Mouse (Mus musculus): Measurements from ENCODE around the gene Hist1h1d.
"Not testable (repeated sequence)": the region's sequence is repeated elsewhere in the genome, so short reads cannot be mapped to it uniquely, and the experiment has no call there.

Gene Hist1h1d

DNA sequence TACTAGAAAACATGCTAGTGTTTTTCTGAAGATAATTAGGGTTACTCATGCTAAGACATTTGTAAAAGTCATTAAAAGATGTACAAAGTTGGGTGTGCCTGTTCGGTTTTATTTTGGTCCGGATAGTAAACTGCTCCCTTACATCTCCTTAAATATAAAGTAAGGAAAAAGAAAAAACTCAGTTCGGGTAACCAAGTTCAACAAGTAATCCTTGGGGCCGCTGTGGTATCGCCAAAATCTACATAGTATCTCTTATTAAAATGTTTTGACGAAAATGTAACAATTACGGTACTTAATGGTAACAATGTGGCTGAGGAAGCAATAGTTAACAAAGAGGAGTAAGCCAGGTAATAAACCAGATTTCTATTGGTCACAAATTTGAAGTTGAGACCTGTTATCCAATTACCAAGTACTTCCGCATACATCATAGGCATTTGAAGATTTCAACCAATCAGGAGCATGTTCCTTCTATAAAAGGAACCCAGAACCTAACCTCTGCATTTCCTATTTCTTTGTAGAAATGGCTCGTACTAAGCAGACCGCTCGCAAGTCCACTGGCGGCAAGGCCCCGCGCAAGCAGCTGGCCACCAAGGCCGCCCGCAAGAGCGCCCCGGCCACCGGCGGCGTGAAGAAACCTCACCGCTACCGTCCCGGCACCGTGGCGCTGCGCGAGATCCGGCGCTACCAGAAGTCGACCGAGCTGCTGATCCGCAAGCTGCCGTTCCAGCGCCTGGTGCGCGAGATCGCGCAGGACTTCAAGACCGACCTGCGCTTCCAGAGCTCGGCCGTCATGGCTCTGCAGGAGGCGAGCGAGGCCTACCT lies 8.9 kb upstream of the Hist1h1d start, which contains the start of gene Hist1h3f:
Hist1h3f (plus strand) TSS at position 88 of the 822 bp plus-strand sequence.
- peak; percentile 88 to 91 for DNase-seq (ENCODE audit: low spot score in 2 of 2)

DNA sequence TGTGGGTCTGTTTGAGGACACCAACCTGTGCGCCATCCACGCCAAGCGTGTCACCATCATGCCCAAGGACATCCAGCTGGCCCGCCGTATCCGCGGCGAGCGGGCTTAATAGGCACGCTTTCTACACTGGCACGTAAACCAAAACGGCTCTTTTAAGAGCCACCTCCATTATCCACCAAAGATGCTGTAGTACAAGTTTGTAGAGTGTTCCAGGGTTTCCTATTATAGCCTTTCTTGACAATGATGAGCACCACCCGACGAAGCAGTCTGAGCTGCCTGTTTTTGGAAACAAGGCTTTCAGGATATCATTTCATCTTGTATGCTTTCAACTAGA lies 8.3 kb upstream of the Hist1h1d start:
- not testable (repeated sequence) for DNase-seq (ENCODE audit: low spot score in 2 of 2)

GRCm38 (mm10) chr13:23546694-23547093 lies 6.4 kb upstream of the Hist1h1d start:
- no peak for DNase-seq (ENCODE audit: low spot score in 2 of 2)

- no peak for DNase-seq (ENCODE audit: low spot score in 2 of 2)
Observed at GRCm38 (mm10) chr13:23550761-23551145, 2.3 kb upstream of the Hist1h1d start.

- DNase-seq (ENCODE audit: low spot score in 2 of 2), result peak; percentile 89 to 96
Observed at GRCm38 (mm10) chr13:23551146-23551834, 1.8 kb upstream of the Hist1h1d start, which contains the start of gene Hist1h4f. Hist1h4f (minus strand) TSS chr13:23551648.

DNA sequence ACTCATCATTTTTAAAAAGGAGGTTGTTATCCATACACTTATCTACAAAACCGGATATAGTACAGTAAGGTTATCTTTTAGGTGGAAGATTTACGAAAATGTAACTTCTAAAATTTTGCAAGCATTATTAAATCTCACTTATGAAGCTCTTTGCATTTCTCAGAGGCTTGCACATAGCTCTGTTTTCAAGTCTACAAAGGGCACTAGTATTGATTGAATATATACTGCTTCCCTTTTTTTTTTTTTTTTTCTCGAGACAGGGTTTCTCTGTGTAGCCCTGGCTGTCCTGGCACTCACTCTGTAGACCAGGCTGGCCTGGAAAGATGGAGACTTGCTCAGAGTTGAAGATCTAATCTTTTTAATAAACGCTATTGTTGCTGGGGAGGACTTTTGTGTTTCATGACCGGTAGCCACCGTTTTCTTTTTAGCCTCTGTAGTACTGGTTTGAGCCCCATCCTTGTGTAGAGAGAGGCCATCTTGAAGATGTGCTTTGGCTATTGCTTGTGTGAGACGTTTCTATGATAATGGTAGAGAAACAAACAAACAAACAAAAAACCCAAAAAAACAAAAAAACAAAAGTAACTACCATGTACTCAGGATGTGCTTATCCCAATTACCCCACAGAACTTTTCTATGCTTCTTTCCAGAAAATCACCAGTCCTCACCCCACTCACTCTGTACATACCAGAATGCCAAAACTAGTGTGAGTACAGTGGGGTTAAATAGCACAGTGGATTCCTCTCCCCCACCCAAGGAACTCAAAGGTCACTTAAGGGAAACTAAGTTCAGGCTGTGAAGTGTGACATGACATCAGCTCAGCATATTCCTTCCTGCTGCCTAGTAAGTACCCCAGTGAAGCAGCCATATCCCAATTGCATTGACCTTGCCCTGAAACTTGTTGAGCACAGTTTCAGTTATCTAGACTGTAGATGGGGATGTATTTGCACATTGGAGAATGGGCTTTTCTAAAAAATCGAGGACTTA lies 839 bp upstream of the Hist1h1d start:
- no peak for DNase-seq (ENCODE audit: low spot score in 2 of 2)

GRCm38 (mm10) chr13:23554393-23554792 lies 1.3 kb downstream of the Hist1h1d start:
- DNase-seq (ENCODE audit: low spot score in 2 of 2), result no peak

DNA sequence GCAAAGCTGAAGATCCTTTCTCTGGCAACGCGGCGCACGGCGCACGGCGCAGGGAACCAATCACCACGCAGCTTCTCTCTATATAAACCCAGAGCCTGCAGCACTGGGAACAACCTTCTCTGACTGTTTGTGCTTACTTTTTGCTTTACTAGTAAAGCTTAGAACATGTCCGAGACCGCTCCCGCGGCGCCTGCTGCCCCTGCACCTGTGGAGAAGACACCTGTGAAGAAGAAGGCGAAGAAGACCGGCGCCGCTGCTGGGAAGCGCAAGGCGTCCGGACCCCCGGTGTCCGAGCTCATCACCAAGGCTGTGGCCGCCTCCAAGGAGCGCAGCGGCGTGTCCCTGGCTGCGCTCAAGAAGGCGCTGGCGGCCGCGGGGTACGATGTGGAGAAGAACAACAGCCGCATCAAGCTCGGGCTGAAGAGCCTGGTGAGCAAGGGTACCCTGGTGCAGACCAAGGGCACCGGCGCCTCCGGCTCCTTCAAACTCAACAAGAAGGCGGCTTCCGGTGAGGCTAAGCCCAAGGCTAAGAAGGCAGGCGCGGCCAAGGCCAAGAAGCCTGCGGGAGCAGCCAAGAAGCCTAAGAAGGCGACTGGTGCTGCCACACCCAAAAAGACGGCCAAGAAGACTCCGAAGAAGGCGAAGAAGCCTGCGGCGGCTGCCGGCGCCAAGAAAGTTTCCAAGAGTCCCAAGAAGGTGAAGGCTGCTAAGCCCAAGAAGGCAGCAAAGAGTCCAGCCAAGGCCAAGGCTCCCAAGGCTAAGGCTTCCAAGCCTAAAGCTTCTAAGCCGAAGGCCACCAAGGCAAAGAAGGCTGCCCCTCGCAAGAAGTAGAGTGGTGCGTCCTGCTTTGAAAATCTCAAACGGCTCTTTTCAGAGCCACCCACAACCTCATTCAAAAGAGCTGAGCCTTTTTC lies 2.1 kb downstream of the Hist1h1d start:
- DNase-seq (ENCODE audit: low spot score in 2 of 2), result peak; percentile 62 to 82

GRCm38 (mm10) chr13:23555839-23556416 lies 2.9 kb downstream of the Hist1h1d start:
- DNase-seq (ENCODE audit: low spot score in 2 of 2), result peak; percentile 80 to 81

- DNase-seq (ENCODE audit: low spot score in 2 of 2), result no peak
Observed at GRCm38 (mm10) chr13:23556906-23557305, 3.8 kb downstream of the Hist1h1d start.

- not testable (repeated sequence) for DNase-seq (ENCODE audit: low spot score in 2 of 2)
Observed at GRCm38 (mm10) chr13:23560699-23561098, 7.6 kb downstream of the Hist1h1d start.

- not testable (repeated sequence) for DNase-seq (ENCODE audit: low spot score in 2 of 2)
Observed at GRCm38 (mm10) chr13:23561531-23561882, 8.4 kb downstream of the Hist1h1d start.

GRCm38 (mm10) chr13:23561883-23562659 lies 9.0 kb downstream of the Hist1h1d start, which contains the start of gene Hist1h3e:
Hist1h3e (minus strand) TSS chr13:23562369.
- peak; percentile 95 to 97 for DNase-seq (ENCODE audit: low spot score in 2 of 2)

DNA sequence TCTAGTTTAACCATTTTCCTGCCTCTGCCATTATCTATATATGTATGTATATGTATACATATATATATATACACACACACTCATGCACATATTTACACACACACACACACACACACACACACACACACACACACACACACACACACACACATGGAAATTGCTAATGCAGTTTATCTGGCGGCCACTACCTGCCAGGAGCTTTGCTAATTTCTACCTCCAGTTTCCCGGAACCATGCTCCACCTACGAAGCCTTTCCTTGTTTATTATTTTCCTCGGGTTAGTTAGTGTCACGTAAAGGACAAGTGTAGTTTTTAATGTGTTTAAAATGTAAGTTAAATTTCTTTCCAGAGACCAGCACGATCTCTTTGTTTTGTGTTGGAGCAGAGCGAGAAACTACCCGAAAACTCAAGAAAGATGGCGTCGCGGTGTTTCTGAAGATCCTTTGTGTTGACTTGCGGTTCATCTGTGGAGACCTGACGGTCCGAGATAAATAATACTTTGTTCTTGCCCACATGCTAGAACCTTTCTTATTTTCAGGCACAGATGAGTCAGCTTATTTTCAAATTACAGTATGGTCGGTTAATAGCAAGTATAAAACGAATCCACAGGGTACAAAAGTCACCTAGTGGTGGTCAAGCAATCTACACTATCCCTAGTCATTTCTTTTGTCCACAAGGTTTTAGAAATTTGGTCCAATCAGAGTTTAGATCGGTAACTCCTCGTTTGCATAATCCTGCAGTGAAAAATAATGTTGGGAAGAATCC lies 9.8 kb downstream of the Hist1h1d start:
- DNase-seq (ENCODE audit: low spot score in 2 of 2), result peak in 1 of 2 experiments; percentile 49

GRCm38 (mm10) chr13:23564482-23564881 lies 11.4 kb downstream of the Hist1h1d start:
- no peak for DNase-seq (ENCODE audit: low spot score in 2 of 2)

GRCm38 (mm10) chr13:23570261-23571021 lies 17.4 kb downstream of the Hist1h1d start:
- DNase-seq (ENCODE audit: low spot score in 2 of 2), result not testable (repeated sequence)

GRCm38 (mm10) chr13:23571022-23571503 lies 18.0 kb downstream of the Hist1h1d start, which contains the start of the genes Hist1h2ae and Hist1h2bg:
Hist1h2ae (minus strand) TSS chr13:23571220.
Hist1h2bg (plus strand) TSS chr13:23571396.
- peak; percentile 86 to 94 for DNase-seq (ENCODE audit: low spot score in 2 of 2)
